Mouse (Mus musculus) cortical plate, adult 2 months (tissue): Measurements from ENCODE around the gene Ttc7b. TPM values are rescaled to one million over a fixed set of nuclear protein-coding genes. Genes with fewer than 3 reads are reported as not detected.
A peak's percentile ranks its signal among the peaks of the same experiment; 100 is the strongest.

Experiments used
- H3K27ac ChIP-seq: fragments of 200-500 bp; 2 replicates; pipeline ENCODE4 v1.5.1; 2012; ENCODE audit warnings: low read length, control low read depth, inconsistent platforms; ENCODE audit not compliant: insufficient read depth
- H3K4me1 ChIP-seq: fragments of 200-500 bp; 2 replicates; pipeline ENCODE4 v1.6.1; 2011; ENCODE audit warnings: low read length; ENCODE audit not compliant: control insufficient read depth, insufficient read depth
- H3K4me3 ChIP-seq: fragments of 200-500 bp; 2 replicates; pipeline ENCODE4 v1.5.1; 2011; ENCODE audit warnings: mild to moderate bottlenecking, low read length, control low read depth; ENCODE audit not compliant: insufficient read depth
- CTCF ChIP-seq: fragments of 200-500 bp; IDR thresholded peaks from 2 replicates; pipeline ENCODE4 v1.5.1; 2011; ENCODE audit warnings: mild to moderate bottlenecking, control low read depth, low read length; ENCODE audit not compliant: insufficient read depth; ENCODE audit errors: extremely low read depth
- POLR2A ChIP-seq: fragments of 200-500 bp; IDR thresholded peaks from 2 replicates; pipeline ENCODE4 v1.6.1; 2011; ENCODE audit warnings: mild to moderate bottlenecking, low read length, control low read depth; ENCODE audit not compliant: insufficient read depth; ENCODE audit errors: extremely low read depth
- polyA plus RNA-seq: library from polyadenylated mRNA; depleted of rRNA; stranded (reverse); fragments of >200 nt; gene quantifications from 2 replicates; pipeline ENCODE4 v1.2.3, GENCODE M21; 2012

Gene Ttc7b
- polyA plus RNA-seq, 1 experiment = 221 TPM

DNA sequence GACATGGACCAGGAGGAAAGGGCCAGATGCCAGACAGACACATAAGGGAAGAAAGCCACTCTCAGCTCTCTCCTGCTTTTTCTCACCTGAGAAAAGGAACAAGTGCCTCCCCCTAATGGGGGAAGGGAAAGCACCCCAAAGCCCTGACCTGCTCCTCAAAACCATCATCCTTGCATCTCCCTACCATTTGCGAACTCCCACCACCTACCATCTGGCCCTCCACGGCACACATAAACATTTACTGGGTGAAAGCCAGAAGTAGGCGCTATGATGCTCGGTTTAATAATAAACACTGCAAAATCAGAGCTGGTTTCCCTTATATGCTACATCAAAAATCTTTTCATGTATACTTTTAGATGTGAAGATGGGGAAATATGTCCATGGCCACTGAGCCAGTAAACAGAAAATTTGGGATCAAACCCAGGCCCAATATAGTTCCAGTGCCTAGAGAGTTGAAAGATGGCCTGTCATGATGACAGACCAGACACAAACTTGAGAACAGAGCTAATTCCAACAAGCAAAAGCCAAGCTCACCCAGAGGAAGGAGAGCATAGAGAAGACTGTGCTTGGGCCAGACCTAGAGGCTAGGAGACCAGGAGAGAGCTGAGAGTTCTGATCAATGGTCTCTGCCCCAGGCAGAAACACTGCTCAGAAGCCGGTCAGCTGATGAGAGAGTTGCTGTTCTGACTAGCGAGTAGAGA is 91.1 kb downstream of the Ttc7b start:
- no peak for TF ChIP-seq CTCF
- TF ChIP-seq POLR2A = no peak
- Histone ChIP-seq H3K4me1 (peaks cover 25% of the 10 kb centered on the region), H3K27ac (peak overlapping the region; percentile 63; the same call in 1 of the 2 replicates), H3K4me3 (no peak overlapping the region)

GRCm38 (mm10) chr12:100428183-100428582 is 92.4 kb downstream of the Ttc7b start:
- H3K27ac ChIP-seq = 0 out of 2 replicates have a peak overlapping the region, but pooled peaks have one; percentile 15
- TF ChIP-seq CTCF = no peak
- H3K4me3 ChIP-seq = no peak overlapping the region
- H3K4me1 ChIP-seq = peaks cover 20% of the 10 kb centered on the region

- no peak overlapping the region for H3K4me3 ChIP-seq
- TF ChIP-seq POLR2A (no peak), CTCF (no peak)
- 0 out of 2 replicates have a peak overlapping the region, but pooled peaks have one; percentile 4 for H3K27ac ChIP-seq
- peaks cover 20% of the 10 kb centered on the region for H3K4me1 ChIP-seq
These were observed 94.4 kb downstream of the Ttc7b start for GRCm38 (mm10) chr12:100426212-100426611.

DNA sequence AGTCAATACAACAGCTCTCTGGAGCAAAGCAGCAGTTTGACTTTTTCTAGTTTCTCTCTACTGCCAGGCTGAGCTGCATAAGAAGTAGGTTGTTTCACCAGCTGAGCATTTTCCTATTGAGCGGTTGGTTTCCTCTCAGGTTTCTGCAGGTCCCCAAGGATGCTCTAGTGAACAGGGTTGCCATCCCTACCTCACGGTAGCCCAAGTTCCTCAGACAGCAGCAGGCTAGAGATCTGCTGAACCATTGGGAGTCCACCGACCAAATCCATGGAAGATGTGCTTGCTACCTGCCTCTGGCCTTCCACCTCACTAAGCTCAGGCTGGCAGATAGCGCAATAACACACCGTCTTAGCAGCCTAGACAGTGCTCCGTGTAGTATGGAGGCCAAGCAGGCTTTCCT is 95.6 kb downstream of the Ttc7b start:
- no peak for TF ChIP-seq CTCF
- no peak for TF ChIP-seq POLR2A
- peak overlapping the region; percentile 4; the same call in 1 of the 2 replicates for H3K27ac ChIP-seq
- H3K4me1 ChIP-seq = peaks cover 25% of the 10 kb centered on the region

DNA sequence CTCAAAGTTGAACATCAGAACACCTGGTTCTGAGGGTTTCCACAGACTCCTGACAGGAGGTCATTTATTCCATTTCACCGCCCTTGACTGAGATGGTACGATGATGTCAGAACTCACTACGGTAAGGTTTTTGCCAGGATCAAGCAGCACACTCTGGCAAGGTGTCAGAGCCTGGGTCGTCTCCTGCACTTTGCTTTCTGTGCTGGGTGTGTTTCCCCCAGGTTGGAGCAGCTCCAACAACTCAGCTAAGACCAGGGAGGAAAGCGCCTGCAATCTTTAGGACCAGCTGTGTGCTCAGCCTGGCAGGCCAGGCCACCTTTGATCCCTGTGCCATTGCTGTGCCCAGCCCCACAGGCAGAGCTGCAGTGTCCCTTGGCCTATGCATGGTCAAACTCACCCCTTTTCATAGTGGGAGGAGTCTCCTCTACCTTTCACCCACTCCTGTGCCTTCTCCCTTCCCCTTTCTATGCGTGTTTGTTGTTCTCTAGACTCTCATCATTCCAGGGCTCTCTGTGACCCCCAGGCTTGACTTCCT is 98.3 kb downstream of the Ttc7b start:
- Histone ChIP-seq H3K4me3 (no peak overlapping the region), H3K27ac (no peak overlapping the region), H3K4me1 (peaks cover 18% of the 10 kb centered on the region)
- TF ChIP-seq POLR2A = no peak
- TF ChIP-seq CTCF = no peak

More for the DNA sequence above, 95.6 kb downstream of the Ttc7b start:
- no peak overlapping the region for H3K4me3 ChIP-seq

- H3K4me1 ChIP-seq = peaks cover 18% of the 10 kb centered on the region
- no peak overlapping the region for H3K27ac ChIP-seq
- no peak overlapping the region for H3K4me3 ChIP-seq
- TF ChIP-seq CTCF (peak; percentile 67), POLR2A (0 out of 2 replicates have a peak, but pooled peaks have one; percentile 12)
These were observed 99.1 kb downstream of the Ttc7b start for GRCm38 (mm10) chr12:100421538-100421937.

DNA sequence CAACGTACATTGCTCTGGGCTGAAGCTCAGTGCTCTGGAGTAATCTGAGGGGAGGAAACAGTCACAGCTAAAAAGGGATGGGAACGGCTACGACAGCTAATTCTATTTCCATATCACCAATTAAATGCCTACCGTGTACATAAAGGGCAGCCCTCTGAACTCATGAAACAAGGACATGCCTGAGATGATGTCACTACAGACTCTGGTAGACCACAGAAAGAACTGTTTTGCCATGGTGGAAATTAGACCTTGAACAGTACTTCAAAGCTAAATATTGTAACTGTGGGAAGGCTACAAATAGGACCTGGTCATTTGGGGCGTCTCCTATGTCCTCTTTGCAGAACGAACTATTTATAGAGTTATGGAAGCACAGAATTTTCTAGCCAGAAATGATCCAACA is 99.7 kb downstream of the Ttc7b start:
- Histone ChIP-seq H3K27ac (no peak overlapping the region), H3K4me3 (no peak overlapping the region), H3K4me1 (peaks cover 16% of the 10 kb centered on the region)

DNA sequence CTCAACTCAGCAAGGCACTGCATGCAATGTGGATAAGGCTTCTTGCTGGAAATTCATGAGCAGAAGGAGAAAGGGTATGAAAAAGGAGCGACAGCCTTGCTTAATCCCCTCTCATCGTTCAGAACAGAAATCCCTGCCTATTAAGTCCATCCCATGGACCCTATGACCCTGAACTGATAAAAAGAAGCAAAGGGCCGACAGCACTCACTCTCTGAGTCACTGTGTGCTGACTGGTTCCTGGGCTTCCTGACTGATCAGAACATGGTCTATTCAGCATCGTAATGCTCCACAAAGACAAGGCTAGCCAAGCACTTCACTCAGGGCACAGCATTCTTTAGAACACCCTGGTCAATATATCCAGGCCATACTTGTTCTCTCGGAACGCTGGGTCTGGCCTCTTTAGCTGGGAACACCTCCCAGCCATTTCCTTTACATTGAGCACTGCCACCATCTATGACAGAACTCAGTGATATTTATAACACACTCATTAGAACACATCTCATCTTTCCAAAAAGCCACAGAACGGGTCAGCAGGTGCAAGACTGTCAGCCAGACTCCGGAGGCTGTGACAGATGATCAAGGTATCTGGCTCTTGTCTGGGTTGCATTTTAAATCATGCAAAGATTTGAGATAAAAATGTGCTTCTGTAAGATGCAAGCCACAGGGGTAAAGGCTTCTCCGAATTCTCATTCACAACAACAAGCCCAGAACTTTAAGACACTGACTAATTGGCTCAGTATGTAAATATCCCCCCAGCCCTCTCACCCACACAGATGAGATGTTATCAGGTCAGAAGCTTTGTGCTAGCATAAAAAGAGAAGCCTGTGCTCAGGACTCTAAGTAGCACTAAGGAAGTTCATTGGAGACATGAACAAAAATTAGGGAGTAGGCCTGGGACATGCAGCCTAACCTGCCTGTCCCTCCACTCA is 100.4 kb downstream of the Ttc7b start:
- TF ChIP-seq POLR2A = no peak
- Histone ChIP-seq H3K4me3 (no peak overlapping the region), H3K4me1 (peaks cover 15% of the 10 kb centered on the region), H3K27ac (peak overlapping the region; percentile 66)

More for the DNA sequence above, 99.7 kb downstream of the Ttc7b start:
- TF ChIP-seq CTCF (no peak), POLR2A (no peak)

DNA sequence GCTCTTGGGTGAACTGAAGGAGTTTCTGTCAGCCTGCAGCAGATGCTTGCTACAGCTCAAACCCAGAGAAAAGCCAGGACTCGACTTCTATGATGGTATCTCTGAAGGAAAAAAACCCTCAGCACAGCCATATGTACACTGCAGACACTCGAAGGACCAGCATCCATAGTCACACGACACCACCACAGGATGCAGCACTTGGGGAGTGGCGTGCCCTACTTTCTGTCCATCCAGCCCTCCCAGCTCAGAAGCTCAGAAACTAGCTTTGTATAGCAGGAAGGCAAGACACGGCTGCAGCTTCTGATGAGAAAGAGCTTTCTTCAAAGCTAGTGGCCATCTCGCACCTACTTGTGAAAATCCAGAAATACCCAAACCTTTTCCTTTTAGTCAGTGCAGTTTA is 104.8 kb downstream of the Ttc7b start:
- TF ChIP-seq CTCF (no peak), POLR2A (no peak)
- H3K4me3 ChIP-seq = no peak overlapping the region
- H3K27ac ChIP-seq = peak overlapping the region; percentile 8; the same call in 1 of the 2 replicates

More for the DNA sequence above, 104.8 kb downstream of the Ttc7b start:
- H3K4me1 ChIP-seq = peaks cover 12% of the 10 kb centered on the region
